Mouse (Mus musculus) lung, postnatal 14 days (tissue): ENCODE data around the gene Ube2o.
A peak's percentile ranks its signal among the peaks of the same experiment; 100 is the strongest.

Source experiments
- DNase-seq: peaks from one replicate; pipeline ENCODE4 v3.0.0; 2021

Ube2o gene

DNA sequence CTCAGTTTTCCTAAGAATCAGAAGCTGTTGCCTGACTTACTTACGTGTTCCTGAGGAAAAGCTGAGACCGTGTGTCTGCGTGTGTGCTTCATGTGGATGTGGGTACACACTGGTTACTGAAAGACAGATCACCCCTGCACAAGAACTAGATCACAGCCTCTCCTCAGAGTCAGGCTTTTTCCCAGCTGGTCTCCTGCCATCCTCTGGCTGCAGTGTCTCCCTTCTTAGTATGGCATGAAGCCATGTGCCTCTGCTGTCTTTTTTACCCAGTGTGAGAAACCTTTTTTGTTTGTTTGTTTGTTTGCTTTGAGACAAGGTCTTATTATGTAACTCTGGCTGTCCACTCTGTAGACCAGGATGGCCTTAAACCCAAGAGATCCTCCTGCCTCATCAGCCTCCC lies 2.0 kb downstream of the Ube2o start:
- DNase-seq, result no peak

GRCm38 (mm10) chr11:116575396-116575795 lies 5.9 kb downstream of the Ube2o start:
- DNase-seq, result no peak

DNA sequence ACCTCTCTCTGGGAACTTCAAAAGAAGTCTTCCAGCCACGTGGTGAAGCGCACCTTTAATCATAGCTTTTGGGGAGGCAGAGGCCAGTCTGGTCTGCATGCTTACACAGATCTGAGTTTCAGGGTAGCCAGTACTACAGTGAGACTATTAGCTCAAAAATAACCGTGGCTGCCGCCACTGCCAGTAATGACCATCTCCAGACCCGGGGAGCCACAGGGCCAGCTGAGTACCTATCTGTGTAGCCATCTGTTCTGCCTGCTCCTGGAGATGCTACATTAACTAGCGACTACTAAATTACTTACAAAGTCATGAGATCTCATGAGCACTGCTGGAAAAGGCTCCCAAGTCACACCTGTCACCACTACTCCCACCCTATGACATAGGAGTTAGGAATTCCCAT lies 6.3 kb downstream of the Ube2o start:
- no peak for DNase-seq

- no peak for DNase-seq
These were observed 6.8 kb downstream of the Ube2o start for GRCm38 (mm10) chr11:116574486-116574885.

DNA sequence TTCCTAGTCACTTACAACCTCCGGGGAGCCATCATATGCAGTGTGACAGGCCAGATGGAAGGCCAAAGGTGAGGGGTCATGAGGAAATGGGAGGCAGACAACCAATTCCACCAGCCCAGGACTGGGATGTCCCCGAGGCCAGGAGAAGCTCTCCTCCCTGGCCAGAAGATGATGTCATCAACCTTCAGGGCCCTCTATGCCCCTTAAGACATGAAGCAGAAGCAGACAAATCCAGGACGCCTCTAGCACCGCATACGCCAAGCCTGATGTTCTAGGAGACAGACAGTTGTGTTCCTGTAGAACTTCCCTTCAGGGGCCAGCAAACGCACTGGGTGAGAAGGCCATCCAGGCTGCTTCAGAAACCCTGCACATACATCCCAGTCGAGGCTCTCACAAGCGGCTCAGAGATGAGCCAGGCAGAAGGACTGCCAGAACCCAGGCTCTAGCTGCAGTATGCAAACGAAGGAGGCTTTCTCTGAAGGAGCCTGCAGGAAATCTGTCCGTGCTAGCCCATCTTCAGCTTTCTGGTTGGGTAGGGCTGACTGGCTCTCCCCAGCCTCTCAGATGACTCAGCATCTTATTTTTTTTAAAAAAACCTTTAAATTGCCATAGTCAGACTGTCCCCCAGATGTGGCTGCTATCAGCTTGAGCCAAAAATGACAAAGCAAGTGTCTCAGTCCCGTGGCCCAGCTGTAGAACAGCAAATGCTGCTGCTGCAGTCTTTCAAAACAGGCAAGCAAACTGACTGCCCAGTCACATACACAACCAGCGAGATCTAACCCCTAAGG lies 8.3 kb downstream of the Ube2o start:
- DNase-seq, result no peak

DNA sequence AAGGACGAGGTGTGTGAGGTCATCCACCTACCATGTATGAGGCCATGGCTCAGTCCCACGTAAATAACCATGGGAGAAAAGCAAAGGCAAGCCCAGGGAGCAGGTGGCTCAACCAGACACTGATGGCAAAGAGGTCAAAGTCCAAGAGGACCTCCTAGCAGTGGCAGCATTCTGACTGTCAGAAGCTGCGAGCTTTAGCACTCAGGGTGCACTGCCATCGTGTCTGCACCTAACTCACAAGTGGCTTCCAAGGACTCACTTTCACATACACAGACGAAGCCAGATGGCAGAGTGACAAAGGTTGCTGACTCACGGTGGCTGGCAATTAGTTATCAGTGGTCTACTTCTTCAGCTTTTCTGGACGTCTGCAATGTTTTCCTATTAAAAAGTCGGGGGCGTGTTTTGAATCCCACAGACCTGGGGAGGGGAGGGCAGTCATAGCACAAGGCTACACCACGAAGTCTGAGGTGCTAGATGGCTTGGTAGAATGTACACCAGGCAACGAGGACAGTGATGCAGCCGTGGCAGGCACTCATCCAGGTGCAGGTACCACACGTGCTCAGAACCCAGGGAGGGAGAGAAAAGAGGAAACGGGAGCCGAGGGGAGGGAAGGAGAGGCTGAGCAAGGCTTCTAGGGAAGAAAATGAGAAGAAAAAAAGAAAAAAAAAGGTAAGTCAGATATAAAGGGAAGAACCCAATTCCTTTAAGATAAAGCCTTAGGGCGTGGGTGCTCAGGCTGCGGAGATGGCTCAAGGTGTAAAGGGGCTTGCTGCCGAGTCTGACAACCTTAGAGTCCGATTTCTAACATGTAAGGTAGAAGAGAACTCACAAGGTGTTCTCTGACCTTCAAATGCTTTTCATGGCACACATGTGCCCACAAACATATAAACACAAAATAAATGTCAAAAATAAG lies 9.2 kb downstream of the Ube2o start:
- peak; percentile 28 for DNase-seq

DNA sequence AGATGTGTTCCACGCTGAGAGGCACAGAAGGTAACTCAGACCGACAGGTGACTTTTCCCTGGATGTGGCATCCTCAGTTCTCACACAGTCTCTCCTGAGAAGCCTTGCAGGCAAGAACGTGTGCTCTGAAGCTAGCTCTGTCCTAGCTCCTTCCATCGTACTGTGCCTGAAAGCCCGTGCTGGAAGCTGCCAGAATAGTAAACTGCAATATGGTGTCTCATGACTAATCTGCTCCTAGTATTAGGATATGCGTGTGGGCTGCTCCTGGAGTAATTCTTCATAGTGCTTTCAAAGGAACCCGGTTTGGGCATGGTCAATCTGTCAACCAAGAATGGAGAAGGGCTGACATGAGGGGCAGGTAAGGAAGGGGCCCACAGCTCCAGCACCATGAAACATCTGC lies 10.4 kb downstream of the Ube2o start:
- no peak for DNase-seq

GRCm38 (mm10) chr11:116567531-116567930 lies 13.7 kb downstream of the Ube2o start:
- DNase-seq, result no peak

- DNase-seq, result no peak
These were observed 15.8 kb downstream of the Ube2o start for GRCm38 (mm10) chr11:116565283-116566041.

GRCm38 (mm10) chr11:116556308-116556707 lies 24.9 kb downstream of the Ube2o start:
- no peak for DNase-seq

- no peak for DNase-seq
These were observed 25.7 kb downstream of the Ube2o start for GRCm38 (mm10) chr11:116555572-116555971.

GRCm38 (mm10) chr11:116554171-116554878 lies 26.9 kb downstream of the Ube2o start:
- DNase-seq, result peak; percentile 52

- DNase-seq, result no peak
These were observed 29.1 kb downstream of the Ube2o start for GRCm38 (mm10) chr11:116552194-116552593.

- DNase-seq, result peak; percentile 28
These were observed 30.5 kb downstream of the Ube2o start for GRCm38 (mm10) chr11:116550748-116551147.

DNA sequence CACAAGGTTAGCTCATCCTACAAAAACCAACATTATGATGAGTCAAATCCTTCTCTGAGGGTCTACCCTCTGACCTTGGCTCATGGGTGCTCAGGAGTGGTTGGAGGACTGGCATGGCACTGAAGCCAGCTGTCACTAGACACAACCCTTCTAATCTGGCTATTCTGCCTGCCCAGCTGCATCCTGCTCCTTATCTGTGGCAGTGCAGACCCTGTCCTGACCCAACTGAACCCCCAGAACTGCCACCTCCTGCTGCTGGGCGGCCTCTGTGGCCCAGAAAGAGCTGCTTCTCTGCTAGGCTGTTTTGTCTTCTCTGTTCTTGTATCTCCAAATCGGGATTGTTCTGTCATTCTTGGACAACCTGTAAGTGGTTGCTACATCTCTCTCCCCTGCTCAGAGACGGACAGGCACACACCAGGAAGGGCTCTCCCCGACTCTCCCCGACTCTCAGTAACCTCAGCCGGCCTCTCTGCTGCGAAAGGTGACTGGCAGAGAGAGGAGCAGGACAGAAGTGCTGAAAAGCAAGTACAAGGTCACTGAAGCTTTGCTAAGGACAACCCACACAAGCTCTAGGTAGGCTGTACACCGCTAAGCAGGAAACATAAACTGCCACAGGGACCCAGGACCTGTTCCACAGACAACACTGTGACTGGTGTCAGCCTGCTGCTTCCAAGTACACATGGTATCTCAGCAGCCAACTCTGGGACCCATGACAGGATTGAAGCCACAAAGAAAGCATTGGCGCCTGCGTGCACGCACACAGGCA lies 31.8 kb downstream of the Ube2o start:
- DNase-seq, result no peak

GRCm38 (mm10) chr11:116548780-116549179 lies 32.5 kb downstream of the Ube2o start:
- DNase-seq, result no peak

DNA sequence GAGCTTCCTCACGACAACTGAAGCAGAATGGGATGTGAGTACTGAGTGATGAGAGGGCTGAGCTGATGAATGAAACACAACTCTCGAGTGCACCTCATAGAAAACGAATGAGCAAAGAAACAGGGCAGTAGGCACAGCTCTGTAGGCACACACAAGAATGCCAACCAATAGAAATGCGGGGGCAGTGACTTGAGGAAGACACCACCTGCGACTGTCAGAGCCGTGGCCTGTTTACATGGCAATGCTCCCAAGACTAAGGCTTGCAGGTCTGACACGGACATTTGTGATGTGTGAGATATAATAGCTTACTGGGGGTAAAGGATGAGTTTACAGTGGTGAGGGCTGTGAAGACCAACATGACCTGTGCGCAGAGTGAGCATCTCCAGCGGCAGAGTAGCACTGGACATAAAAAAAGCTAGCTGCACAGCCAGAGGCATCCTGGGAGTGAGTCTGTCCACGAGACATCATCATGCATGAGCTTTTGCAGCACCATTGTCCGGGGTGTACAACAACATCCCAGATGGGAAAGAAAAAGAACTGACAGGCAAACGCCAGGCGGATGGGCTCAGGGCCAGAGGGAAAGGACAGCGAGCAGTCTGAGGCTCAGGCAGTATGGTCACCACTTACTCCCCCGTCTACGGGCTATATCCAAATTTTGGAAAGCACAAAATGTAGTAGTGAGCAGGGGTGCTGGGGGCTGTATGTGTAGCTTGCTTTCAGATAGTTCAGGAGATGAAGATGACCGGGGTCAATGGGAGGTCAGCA lies 33.8 kb downstream of the Ube2o start:
- DNase-seq, result no peak

GRCm38 (mm10) chr11:116543110-116543509 lies 38.1 kb downstream of the Ube2o start:
- DNase-seq, result peak; percentile 60

GRCm38 (mm10) chr11:116541183-116541582 lies 40.1 kb downstream of the Ube2o start:
- no peak for DNase-seq

GRCm38 (mm10) chr11:116538142-116538735 lies 43.0 kb downstream of the Ube2o start:
- no peak for DNase-seq

GRCm38 (mm10) chr11:116537388-116537787 lies 43.9 kb downstream of the Ube2o start:
- no peak for DNase-seq
